Mouse (Mus musculus) bone marrow macrophage, adult 2 months (primary cell): ENCODE measurements around the gene Siae.

Experiments
- CTCF ChIP-seq: IDR thresholded peaks from 2 replicates; pipeline ENCODE4 v1.5.1; 2012; ENCODE audit warnings: low read depth, mild to moderate bottlenecking, low read length, moderate library complexity
- POLR2A ChIP-seq: IDR thresholded peaks from 2 replicates; pipeline ENCODE4 v1.6.1; 2012; ENCODE audit warnings: mild to moderate bottlenecking, low read depth, low read length, borderline replicate concordance

- TF ChIP-seq CTCF (no peak), POLR2A (no peak)
These were observed 109.1 kb downstream of the Siae start for GRCm38 (mm10) chr9:37664604-37665003.
